Mouse (Mus musculus) heart, adult 11 months (tissue): ENCODE data around the gene Spast.
"Not testable (repeated sequence)": the region's sequence is repeated elsewhere in the genome, so short reads cannot be mapped to it uniquely, and the experiment has no call there.

ENCODE experiments used
- DNase-seq: peaks from one replicate; pipeline ENCODE4 v3.0.0; 2022

The Spast gene

DNA sequence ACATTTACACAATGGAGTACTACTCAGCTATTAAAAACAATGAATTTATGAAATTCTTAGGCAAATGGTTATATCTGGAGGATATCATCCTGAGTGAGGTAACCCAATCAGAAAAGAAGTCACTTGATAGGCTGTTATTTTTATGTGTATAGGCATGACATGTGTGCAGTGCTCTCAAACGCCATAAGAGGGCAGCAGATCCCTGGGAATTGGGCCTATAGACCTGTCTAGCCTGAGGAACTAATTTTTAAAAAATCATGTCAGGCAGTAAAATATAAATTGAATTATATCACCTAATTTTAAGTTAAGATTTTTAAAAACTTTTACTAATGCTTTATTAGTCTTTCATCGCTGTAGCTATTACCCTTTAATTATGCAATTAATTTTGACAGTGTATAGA lies 10.6 kb upstream of the Spast start:
- DNase-seq, result not testable (repeated sequence)

DNA sequence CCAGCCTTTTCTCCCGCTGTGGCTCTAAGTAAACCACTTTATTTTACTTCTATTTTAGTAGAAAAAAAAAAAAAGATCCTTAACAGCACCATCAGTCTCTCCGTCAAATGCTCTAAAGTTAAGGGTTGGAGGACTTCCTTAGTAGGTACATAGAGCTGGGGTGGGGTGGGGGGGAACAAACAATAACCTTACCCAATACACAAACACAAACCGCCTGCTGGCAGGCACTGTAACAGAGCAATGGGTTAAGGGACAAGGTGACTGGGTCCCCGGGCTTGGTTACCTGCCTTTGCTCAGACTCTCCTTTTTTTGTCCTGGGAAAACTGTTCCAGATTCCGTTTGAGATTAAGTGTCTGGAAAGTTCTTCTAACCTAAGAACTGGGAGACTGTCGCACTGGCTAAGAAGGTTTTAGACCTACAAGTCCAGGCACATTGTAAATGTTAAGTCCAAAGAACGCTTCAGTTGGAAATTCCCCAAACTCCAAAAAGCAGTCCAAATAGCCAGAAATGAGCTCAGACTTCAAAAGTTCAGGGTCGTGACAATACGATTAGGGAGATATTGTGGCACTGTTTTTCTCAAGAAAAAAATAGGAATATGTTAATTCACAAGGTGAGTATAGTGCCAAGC lies 7.6 kb upstream of the Spast start:
- no peak for DNase-seq

DNA sequence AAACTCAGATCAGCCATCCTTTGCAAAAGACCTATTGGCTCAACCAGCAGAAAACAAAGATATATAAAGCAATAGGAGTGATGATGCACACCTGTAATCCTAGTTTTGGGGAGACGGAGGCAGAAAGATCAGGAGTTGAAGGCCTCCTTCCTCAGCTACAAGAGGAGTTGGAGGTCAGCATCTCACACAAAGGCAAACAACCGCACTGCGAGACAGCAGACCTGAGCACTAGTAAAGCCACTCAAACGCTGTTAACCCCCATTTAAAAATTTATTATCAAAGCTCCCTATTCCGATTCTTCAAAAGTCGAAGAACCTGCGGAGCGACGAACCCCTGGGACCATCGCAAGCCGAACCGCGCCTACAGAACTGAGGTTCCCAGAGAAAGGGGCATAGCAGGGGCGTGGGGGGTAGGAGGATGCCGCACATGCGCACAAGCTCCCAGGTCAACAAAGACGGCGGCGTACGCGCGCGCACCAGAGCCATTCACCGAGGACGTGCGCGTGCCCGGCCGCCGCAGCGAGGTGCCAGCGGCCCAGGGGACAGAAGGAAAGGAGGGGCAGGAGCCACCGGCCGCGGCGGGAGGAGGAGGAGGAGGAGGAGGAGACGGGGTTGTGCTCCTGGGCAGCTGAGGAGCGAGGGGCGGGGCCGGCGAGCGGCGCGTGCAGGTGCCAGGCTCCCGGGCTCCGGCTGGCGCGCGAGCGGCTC lies 409 bp upstream of the Spast start:
- DNase-seq, result peak; percentile 100

DNA sequence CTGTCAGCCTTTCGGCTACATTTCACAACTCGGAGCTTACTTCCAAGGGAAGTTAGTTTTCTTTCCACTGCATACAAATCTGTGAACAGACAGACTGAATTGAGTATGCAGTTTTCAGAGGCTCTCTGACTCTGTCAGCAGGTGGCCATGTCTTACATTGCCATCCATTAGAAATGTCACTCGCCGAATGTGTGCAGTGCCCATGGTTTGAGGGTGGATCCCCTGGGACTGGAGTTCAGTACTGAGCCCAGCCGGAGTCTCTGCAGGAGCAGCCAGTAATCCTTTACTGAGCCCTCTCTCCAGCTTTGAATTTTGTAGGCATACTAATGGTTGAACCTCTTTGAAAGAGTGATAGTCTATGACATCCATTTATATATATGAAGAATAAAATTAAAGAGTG lies 2.4 kb downstream of the Spast start:
- peak; percentile 76 for DNase-seq

DNA sequence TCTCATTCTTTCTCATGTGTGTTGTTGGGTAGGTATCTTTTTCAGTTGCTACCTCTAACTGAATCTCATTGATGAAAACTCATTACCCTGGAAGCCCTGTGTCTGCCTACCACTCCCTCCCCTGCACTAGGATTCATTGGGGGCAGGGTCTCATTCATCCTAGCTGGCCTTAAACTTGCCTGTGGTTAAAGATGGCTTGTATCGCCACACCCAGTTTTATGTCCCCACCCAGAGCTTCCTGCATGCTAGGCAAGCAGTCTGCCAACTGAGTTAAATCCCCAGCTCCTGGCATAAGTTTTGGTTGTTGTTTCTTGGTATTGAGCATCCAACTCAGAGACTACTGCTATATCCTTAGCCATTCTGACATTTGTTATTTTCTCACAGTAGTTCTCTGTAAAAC lies 24.8 kb downstream of the Spast start:
- DNase-seq, result peak; percentile 80

DNA sequence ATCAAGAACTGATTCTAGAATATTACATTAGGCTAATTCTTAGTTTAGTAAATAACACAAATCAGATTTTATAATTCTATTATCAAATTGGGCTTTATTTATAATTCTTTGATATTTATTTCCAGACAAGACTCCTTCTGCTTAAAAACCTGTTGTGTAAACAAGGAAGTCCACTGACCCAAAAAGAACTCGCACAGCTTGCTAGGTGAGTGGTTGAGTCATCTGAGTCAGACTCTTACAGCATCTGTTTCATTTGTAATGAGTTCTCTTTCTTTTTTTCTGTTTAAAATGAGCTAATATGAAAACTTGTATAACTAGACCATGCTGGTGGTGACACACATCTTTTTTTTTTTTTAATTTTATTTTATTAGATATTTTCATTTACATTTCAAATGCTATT lies 38.1 kb downstream of the Spast start:
- DNase-seq, result no peak

DNA sequence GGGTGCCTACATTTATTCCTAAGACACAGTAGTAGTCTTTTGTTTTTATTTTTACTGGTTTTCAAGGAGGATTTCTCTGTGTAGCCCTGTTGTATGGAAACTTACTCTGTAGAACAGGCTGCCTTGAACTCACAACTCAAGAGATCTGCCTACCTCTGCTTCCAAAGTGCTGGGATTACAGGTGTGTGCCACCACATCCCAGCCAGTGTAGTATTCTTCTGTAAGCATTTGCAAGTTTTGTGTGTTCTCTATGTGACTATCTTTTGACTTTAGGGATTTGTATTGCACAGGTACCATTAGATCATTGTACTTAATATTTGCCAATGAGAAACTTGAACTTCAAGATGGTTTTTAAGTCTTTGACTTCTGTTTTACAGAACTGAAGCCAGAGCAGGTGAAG lies 47.9 kb downstream of the Spast start:
- peak; percentile 27 for DNase-seq

DNA sequence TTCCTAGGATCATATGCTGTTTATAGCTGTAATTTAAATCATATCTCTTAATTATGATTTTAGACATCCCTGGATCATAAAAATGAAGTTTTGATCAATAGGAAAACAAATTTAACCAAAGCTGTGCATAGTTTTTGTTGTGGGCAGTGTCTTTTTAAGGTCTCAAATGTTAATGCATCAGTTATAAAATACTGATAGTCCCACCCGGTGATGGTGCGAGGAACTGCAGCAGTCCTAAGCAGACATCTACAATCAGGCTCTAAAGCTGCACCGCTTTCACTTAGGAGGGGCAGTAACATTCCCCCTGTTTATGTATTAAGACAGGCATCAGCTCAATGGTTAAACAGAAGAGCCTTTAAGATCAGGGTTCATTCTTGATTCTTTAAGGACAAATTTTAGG lies 51.1 kb downstream of the Spast start:
- no peak for DNase-seq

DNA sequence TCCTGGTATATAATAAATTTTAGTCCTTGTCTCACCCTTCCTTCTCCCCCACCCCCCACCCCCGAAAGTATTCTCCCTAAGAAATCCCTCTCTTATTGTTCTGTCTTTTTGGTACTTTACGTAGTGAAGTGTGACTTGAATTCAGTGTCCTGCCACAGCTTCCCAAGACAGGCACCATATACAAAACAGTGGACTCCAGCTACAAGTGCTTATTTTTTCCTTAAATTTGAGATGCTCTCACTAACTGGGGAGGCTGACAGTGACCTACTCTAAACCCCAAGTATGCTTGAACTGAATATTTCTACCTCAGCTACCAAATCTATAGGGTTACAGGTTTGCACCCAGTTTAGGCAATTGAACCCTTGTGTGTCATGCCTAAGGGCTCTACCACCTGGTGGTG lies 55.6 kb downstream of the Spast start:
- DNase-seq, result peak; percentile 68

DNA sequence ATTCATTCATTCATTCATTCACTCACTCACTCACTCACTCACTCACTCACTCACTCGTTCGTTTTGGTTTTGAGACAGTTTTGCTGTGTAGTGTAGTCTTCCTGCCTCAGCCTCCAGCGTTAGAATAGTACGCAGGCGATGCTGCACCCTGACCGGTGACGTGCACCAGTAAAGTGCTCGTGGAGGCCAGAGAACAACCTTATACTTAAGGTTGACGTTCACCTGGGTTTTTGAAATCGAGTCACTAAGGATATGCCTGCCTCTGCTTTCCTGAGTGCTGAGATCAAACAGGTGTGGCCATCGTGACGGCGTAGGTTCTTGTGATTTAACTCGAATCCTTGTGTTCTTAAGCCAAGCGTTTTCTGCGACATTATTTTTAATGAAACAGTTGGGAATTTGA lies 56.1 kb downstream of the Spast start:
- DNase-seq, result no peak

DNA sequence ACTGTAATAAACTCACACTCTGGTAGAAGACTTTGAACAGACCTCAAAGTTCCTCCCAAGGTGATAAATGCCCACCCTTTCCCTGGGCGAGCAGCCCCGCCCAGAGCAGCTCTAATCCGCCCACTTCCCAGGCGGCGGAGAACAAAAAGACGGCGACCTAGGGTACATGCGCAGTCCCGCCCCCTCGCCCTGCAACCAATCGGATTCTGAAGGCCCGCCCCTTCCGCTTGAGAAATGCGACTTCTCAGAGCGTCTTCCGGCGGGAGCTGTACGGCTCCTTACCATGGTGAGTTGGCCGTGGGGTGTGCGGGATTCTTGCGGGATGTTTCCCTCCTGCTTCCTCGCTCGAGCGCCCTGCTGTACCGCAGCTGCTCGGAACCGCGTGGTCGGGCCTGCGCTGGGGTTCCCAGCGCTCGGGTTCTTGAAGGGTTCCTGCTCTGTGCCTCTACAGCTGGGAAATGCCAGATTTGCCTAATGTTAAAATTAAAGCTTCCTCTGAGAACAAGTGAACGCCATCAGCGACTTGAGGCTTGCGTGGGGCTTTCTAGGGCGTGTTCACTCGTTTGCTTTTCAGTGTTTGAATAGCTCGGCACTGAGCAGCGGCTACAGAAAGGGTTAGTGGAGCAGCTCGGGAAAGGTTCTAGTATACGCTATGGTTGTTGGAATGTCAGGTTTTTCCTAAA lies 56.7 kb downstream of the Spast start, which contains the start of gene Slc30a6:
Gene Slc30a6 (plus strand): TSS at position 226 of the 683 bp plus-strand sequence.
- DNase-seq, result peak; percentile 99

DNA sequence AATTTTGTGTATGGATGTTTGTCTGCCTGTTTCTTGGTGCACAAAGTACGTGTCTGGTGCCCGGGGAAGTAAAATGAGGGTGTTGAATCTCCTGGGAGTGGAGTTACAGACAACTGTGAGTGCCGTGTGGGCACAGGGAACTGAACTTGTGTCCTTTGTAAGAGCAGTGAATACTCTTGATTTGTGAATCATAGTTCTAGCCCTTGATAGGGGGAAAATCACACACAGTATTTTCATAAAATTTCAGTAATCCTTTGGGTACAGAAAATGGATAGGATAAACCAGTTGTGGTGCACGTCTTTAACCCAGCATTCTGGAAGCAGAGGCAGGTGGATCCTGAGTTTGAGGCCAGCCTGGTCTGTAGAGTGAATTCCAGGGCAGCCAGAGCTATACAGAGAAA lies 58.0 kb downstream of the Spast start:
- DNase-seq, result peak; percentile 71

DNA sequence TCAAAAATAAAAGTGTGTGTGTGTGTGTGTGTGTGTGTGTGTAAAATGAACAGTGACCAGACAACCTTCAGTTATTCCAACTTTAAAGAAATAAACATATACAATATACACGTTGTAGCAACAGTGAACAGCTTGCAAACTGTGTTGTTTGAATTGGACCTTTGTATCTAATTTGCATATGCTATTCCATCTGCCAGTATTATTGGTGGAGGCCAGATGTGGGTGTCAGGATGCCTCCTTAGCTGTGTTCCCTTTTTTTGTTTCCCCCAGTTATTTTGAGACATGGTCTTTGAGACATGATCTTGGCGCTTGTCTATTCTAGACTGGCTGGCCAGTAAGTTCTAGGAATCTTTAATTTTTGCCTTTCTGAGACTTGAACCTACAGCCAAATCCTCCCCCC lies 58.4 kb downstream of the Spast start:
- peak; percentile 17 for DNase-seq

DNA sequence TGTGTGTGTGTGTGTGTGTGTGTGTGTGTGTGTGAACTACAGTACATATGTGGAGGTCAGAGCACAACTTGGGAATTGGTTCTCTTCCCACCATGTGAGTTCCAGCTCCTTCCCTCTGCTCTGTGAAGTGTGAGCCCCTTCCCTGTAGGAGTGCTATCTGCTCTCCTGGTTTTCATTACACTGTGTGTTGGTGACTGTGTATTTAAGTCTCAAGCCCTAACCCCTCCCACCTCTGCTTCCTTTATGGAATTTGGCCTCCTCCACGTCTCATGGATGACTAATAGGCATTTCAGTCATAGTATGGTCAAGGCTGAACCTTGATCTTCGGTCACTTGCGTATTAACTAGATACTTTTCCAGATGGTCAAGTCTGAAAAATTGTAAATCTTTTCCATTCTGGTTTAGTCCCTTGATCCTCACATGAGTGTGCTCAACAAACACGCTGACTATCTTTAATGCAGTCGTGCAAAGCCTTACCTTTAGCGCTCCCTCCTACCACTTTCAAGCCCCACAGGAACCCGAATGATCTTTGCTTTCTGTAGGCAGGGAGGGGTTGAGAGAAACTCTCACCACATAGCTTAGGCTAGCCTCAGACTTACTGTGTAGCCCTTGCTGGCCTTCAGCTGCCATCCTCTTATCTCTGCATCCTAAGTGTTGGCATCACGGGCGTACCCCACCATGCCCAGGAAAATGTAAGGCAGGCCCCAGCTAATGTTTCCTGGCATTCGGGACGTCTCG lies 63.9 kb downstream of the Spast start:
- peak; percentile 74 for DNase-seq

DNA sequence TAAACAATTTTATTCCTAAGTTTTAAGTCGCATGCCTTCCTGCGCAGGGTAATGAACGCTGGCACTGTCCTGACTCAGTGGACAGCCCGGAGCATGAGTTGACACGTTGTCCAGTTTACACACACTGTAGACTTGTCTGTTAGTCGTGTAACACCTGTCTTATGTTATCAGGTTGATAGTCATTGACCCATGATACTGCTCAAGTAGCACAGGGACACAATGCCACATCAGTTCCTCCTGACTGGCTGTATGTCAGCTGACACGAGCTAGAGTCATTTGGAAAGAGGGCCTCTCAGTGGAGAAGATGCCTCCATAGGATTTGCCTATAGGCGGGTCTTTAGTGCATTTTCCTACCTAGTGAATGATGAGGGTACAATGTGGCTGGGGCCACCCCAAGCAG lies 67.7 kb downstream of the Spast start:
- peak; percentile 76 for DNase-seq

DNA sequence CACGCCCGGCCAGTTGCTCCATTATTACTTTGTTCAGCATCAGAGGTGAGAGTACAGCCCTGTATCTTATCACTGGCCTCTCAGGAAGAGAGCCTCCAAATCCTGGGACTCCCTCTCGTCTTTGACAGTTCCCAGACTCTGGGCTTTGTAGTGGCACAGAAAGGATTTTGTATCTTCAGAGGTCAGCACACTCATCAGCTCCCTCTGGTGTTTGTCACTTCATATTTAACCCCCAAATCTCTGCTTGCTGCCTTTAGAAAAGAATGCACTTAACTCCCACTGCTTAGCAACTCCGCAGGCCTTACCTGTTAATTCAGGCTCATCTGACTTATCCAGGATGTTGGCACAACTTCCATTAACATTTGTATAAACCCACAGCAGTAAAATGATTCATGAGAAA lies 70.9 kb downstream of the Spast start:
- DNase-seq, result peak; percentile 64

DNA sequence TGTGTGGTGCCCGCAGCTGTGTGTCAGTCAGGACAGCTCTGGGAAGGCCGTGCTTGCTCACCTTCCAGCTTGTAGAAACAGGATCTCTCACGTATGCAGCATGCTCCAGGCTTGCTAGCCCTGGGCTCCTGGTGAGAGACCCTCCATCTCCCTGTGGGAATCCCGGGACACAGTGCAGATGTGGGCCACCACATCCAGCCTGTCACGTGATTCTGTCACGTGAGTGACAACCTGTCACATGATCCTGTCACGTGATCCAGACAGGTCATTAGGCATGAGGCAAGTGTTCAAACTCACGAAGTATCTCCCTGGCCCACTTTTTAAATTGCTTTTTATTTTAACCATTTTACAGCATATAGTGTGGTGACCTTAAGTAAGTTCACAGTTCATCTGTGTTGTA lies 74.5 kb downstream of the Spast start:
- peak; percentile 27 for DNase-seq

DNA sequence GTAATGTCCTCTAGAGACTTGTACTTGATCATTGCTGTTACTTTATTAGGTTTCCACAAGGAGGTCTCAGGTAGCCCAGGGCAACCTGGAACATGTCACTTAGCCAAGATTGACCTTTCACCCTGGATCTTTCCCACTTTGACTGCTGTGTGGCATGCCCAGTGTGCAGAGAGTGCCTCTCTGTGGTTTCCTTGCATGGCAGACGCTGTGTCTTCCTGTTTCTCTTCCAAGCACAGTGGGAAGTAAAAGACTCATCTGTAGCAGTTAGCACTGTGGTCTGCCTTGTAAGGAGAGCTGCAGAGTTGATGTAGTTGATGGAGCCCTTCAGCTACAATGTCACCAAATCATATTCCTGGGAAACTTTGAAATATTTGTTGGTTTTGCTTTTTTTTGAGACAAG lies 75.9 kb downstream of the Spast start:
- DNase-seq, result peak; percentile 60

DNA sequence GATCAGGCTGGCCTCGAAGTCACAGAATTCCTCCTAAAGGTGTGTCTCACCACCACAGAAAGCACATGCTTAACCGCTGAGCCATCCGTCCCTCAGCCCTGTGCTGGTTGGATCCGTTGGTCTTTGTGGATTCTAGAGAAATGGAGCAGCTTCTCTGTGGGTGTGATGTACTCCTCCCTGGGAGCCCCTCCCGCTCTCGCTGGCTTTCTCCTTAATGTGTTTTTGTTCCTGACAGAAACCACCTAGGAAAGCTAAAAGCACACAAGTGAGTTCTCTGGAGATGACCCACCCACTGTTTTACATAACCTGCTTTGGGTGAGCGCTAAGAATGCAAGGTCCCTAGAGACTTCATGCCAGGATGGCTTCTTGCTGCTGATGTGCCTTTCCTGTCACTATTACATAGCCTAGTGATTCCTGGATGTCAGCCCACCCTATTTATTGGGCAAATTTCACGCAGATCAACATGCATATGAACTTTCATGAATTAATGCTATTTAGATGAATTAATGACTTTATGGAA lies 78.1 kb downstream of the Spast start:
- peak; percentile 79 for DNase-seq

DNA sequence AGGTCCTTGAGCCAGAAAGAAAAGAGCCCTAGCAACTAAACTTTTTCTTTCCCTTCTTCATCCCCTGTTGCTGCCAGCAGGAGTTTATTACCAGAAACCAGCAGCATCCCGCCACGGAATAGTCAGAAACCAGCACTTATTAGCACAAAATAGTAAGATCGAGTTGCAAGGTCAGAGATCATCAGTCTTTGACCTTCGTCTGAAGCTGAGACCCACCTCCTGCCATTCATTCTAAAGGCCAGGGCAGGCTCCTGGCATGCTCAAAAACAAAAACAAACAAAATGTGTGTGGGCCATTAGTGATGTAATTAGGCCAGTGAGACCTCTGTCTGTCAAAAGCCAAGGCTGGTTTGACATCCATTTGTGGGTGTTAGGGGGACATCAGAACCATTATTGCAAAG lies 79.4 kb downstream of the Spast start:
- peak; percentile 72 for DNase-seq

DNA sequence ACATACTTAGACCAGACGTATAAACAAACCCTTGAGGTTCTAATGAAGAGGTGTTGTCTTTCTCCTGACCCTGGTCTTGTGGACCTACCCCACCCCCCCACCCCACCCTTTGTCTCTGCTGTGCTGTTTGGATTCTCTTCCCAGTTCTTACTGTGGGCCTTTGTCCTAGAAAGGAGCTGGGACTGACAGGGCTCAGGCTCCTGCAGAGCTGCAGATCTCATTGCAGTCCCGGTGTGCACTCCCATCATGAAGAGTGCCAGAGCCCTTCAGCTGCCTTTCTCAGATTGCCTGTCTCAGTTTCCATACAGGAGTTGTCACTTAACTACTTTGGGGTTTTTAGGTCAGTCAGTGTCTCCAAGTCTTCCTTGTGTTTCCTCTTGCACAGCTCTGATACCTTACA lies 81.9 kb downstream of the Spast start:
- DNase-seq, result peak; percentile 8

DNA sequence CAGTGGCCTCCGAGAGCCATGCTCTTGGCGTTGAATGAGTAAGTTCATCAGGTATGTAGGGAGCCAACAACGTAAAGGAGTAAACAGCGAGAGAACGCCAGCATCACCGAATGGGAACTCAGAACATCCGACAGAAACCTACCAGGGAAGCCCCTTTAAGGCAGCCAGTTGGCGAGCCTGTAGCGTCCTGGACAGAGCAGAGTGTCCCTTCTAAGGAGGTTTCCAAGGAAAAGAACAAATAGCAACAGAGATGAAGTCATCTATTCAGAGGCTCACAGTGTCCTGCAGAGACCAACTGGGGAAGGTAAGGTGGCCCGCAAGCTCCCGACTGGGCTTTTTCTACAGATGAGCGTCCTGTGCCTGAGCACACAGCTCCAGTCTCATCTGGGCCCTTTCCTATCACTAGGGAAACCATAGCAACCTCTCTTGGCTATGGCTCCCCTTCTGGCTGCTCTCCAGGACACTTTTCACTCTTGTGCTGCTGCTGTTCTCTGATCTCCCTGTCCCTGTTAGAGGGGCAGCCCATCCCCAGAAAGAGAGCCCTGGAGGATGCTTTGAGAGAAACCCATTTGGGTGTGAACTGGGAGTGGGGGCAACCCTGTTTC lies 85.7 kb downstream of the Spast start:
- peak; percentile 93 for DNase-seq

DNA sequence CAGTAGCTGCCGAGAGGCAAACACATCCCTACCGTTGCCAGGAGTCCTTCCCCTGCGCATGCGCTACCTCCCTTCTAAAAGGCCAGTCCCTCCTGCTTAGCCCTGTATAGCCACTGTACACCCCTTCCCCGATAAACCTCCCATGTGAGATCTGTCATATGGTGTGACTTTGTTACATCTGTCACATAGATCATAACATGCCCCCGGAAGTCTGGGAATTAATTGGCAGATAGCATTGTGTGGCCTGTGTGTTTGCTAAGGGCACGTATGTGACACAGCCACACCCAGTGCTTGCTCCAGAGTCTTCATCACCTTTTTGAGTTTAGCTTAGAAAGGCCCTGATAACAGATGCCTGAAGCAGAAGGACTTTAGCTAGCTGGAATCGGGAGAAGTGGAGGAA lies 91.3 kb downstream of the Spast start:
- DNase-seq, result peak; percentile 81
